Mouse (Mus musculus) CD8-positive naive resting alpha-beta T cell, adult 2 months (primary cell): ENCODE results near the gene Rer1.

ENCODE experiments used
- DNase-seq, 2 experiments: peaks; one replicate each; pipeline ENCODE4 v3.0.0; 2022; ENCODE audit warnings: low read depth in 2 of 2, low spot score in 2 of 2

The Rer1 gene

GRCm38 (mm10) chr4:155033115-155033514 is 53.1 kb downstream of the Rer1 start:
- no peak for DNase-seq

- DNase-seq = no peak
Measured at GRCm38 (mm10) chr4:155024170-155025010, 61.8 kb downstream of the Rer1 start.
